Mouse (Mus musculus): ENCODE results near the gene Ccdc9b. TPM values are rescaled to one million over a fixed set of nuclear protein-coding genes. Genes with fewer than 3 reads are reported as not detected.

The Ccdc9b gene
- polyA plus RNA-seq, 1 experiment from 2014 or later, result 2.4 TPM

DNA sequence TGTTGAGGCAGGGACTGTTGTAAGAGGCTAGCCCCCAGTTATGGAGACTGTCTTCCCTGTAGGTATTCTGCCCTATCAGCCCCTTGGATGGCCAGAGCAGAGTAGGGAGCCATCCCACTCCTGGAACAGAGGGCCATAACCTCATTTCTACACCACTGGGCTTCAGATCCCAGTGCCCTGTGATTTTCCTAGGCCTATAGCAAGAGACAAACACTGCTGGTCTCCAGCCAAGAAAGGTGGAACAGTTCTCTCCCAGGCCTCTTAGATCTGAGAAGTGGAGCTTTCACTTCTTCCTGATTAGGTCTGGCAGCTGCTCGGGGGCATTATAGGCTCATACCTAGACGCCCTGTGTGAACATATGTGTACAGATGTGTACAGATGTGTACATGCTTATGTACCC lies 13.8 kb upstream of the Ccdc9b start:
- Histone ChIP-seq H3K4me3 (no peak overlapping the region), H3K27me3 (peaks cover 9% of the 10 kb centered on the region), H3K9me3 (replicated peaks) (no peaks in the 10 kb centered on the region), H3K4me2 (no peak overlapping the region), H3K27ac (peak overlapping the region; percentile 29), H3K36me3 (no peaks in the 10 kb centered on the region), H3K4me1 (replicated peaks) (peaks cover 18% of the 10 kb centered on the region), H3K9ac (no peak overlapping the region)
- WGBS, result 54% methylated on average over 2 of the region's 2 CpGs
- no peak for ATAC-seq (replicated peaks; ENCODE audit: insufficient number of reproducible peaks, insufficient read depth, low FRiP score, low read depth)

- Histone ChIP-seq H3K27me3 (peaks cover 9% of the 10 kb centered on the region), H3K9me3 (replicated peaks) (no peaks in the 10 kb centered on the region), H3K36me3 (no peaks in the 10 kb centered on the region), H3K4me3 (no peak overlapping the region), H3K9ac (no peak overlapping the region), H3K4me2 (no peak overlapping the region), H3K4me1 (replicated peaks) (peaks cover 18% of the 10 kb centered on the region), H3K27ac (peak overlapping the region; percentile 29)
- WGBS, result 57% methylated on average over 4 of the region's 4 CpGs
- 0 out of 2 replicates have a peak, but pooled peaks have one; percentile 30 for ATAC-seq (replicated peaks; ENCODE audit: insufficient number of reproducible peaks, insufficient read depth, low FRiP score, low read depth)
Measured at GRCm38 (mm10) chr2:118775846-118776245, 13.4 kb upstream of the Ccdc9b start.

- Histone ChIP-seq H3K4me1 (replicated peaks) (peaks cover 18% of the 10 kb centered on the region), H3K9ac (no peak overlapping the region), H3K9me3 (replicated peaks) (no peaks in the 10 kb centered on the region), H3K4me2 (no peak overlapping the region), H3K4me3 (no peak overlapping the region), H3K27ac (0 out of 2 replicates have a peak overlapping the region, but pooled peaks have one; percentile 29), H3K27me3 (peaks cover 7% of the 10 kb centered on the region), H3K36me3 (no peaks in the 10 kb centered on the region)
- WGBS, result 50% methylated on average over 1 of the region's 1 CpGs
- no peak for ATAC-seq (replicated peaks; ENCODE audit: insufficient number of reproducible peaks, insufficient read depth, low FRiP score, low read depth)
Measured at GRCm38 (mm10) chr2:118775396-118775795, 12.9 kb upstream of the Ccdc9b start.

DNA sequence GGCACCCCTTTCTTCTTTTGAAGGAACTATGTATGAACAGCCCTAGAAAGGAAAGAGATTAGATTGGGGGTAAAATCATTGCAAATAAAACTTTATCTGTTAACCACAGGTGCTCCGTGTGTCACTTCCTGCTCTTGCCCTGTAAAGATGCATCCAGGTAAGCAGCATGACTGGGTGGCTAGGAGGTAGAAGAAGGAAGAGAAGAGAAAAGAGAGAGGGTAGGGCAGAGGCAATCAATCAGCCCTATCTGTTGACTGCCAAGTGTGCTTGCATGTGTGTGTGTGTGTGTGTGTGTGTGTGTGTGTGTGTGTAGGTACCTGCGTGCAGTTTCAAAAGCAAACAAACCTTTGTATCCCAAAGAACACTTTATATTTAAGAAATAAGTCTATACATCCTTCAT lies 12.1 kb upstream of the Ccdc9b start:
- Histone ChIP-seq H3K4me1 (replicated peaks) (peaks cover 11% of the 10 kb centered on the region), H3K27ac (no peak overlapping the region), H3K27me3 (no peaks in the 10 kb centered on the region), H3K9ac (no peak overlapping the region), H3K4me2 (no peak overlapping the region), H3K9me3 (replicated peaks) (no peaks in the 10 kb centered on the region), H3K4me3 (no peak overlapping the region), H3K36me3 (no peaks in the 10 kb centered on the region)
- WGBS, result 75% methylated on average over 2 of the region's 2 CpGs
- no peak for ATAC-seq (replicated peaks; ENCODE audit: insufficient number of reproducible peaks, insufficient read depth, low FRiP score, low read depth)

DNA sequence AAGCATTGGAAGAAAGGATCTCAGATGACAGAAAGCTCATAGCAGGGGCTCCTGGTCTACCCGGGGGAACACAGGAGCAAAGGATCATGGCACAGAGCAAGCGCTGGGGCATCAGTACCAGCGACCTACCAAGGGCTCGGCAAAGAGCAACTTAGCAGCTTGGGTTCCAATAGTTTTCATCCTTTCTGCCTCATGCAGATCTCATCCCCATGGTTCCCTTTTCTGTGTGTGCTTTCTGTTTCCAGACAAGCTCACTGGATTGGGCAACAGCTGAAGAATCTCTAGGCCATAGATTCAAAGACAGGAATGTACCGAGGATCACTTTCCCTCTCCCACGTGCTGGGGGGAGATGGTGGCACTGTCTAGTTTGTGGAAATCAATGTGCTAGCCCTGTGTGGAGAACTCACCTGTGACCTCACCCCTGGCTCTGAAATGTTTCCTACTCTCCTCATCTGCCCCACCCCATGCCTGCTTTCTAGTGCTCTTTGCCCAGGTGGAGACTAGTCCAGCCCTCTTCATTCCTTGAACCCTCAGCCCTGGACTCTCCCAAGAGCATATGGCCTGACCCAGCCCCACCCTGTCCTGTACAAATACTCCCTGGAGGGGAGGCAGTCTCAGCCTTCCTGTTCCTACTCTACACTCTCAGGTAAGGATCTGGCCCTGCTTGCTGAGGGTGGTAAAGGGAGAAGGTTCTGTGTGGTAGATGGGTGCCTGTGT lies 9.9 kb upstream of the Ccdc9b start, which contains the start of gene Phgr1:
Gene Phgr1, plus strand, starts transcription at position 612 of the 717 bp plus-strand sequence.
- 72% methylated on average over 6 of the region's 6 CpGs for WGBS
- Histone ChIP-seq H3K27ac (no peak within 1 kb of the TSS), H3K9me3 (replicated peaks) (no peaks in the 10 kb centered on the region), H3K4me2 (no peak within 1 kb of the TSS), H3K4me3 (no peak within 1 kb of the TSS), H3K4me1 (replicated peaks) (peaks cover 5% of the 10 kb centered on the region), H3K27me3 (0 out of 2 replicates have a peak, but pooled peaks cover 3% of the 10 kb centered on the region), H3K9ac (no peak within 1 kb of the TSS), H3K36me3 (no peaks in the 10 kb centered on the region)
- ATAC-seq (replicated peaks; ENCODE audit: insufficient number of reproducible peaks, insufficient read depth, low FRiP score, low read depth), result no peak

- Histone ChIP-seq H3K27me3 (0 out of 2 replicates have a peak, but pooled peaks cover 3% of the 10 kb centered on the region), H3K4me1 (replicated peaks) (peaks cover 33% of the 10 kb centered on the region), H3K36me3 (no peaks in the 10 kb centered on the region), H3K9ac (no peak overlapping the region), H3K9me3 (replicated peaks) (no peaks in the 10 kb centered on the region), H3K4me3 (no peak overlapping the region), H3K4me2 (no peak overlapping the region), H3K27ac (no peak overlapping the region)
- 59% methylated on average over 10 of the region's 10 CpGs for WGBS
- ATAC-seq (replicated peaks; ENCODE audit: insufficient number of reproducible peaks, insufficient read depth, low FRiP score, low read depth), result no peak
Measured at GRCm38 (mm10) chr2:118766041-118767033, 3.9 kb upstream of the Ccdc9b start.

DNA sequence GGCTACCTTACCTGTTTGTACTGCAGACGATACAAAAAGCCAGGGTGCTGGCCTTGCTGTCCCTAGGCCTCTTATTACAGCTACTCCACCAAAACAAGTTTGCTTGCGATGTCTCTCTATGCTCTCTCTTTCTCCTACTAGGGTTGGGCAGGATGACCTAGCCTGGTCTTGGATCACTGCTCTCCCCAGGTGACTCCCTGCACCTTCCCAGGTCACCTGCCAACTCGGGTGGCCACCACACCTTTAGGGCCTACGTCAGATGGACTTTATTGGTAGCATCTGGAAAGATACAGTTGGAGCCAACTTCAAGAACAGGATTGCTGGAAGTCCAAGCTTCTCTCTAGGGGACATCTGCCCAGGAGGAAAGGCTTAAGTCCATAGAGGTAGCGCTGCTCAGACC lies 2.4 kb upstream of the Ccdc9b start:
- H3K27ac ChIP-seq, result no peak overlapping the region
- no peaks in the 10 kb centered on the region for H3K36me3 ChIP-seq
- no peak overlapping the region for H3K4me2 ChIP-seq
- no peak overlapping the region for H3K4me3 ChIP-seq
- 0 out of 2 replicates have a peak, but pooled peaks cover 3% of the 10 kb centered on the region for H3K27me3 ChIP-seq
- ATAC-seq (replicated peaks; ENCODE audit: insufficient number of reproducible peaks, insufficient read depth, low FRiP score, low read depth), result no peak
- no peaks in the 10 kb centered on the region for H3K9me3 ChIP-seq (replicated peaks)
- peaks cover 48% of the 10 kb centered on the region for H3K4me1 ChIP-seq (replicated peaks)
- no peak overlapping the region for H3K9ac ChIP-seq
- WGBS, result 86% methylated on average over 5 of the region's 5 CpGs

- Histone ChIP-seq H3K4me2 (no peak overlapping the region), H3K9me3 (replicated peaks) (no peaks in the 10 kb centered on the region), H3K4me3 (no peak overlapping the region), H3K9ac (no peak overlapping the region), H3K27me3 (0 out of 2 replicates have a peak, but pooled peaks cover 3% of the 10 kb centered on the region), H3K27ac (peak overlapping the region; percentile 39), H3K36me3 (no peaks in the 10 kb centered on the region), H3K4me1 (replicated peaks) (peaks cover 53% of the 10 kb centered on the region)
- no peak for ATAC-seq (replicated peaks; ENCODE audit: insufficient number of reproducible peaks, insufficient read depth, low FRiP score, low read depth)
- 25% methylated on average over 11 of the region's 11 CpGs for WGBS
Measured at GRCm38 (mm10) chr2:118764094-118764831, 1.8 kb upstream of the Ccdc9b start.

DNA sequence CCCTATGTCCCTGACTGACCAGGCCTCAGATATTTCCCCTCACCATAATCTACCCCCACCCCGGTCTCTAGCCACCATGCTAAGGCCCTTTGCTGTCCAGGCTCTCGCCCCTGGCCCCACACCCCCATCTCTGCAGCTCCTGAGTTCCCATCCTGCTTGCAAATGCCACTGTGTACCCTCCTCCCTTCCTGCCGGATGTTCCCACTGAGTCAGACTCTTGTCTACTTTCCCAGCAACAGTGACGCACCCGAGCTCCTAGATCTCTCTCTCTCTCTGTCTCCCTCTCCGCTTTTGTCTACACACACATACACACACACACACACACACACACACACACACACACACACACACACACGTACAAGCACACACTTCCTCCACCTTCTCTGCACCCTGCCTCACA lies 1.0 kb upstream of the Ccdc9b start:
- Histone ChIP-seq H3K4me1 (replicated peaks) (peaks cover 54% of the 10 kb centered on the region), H3K36me3 (no peaks in the 10 kb centered on the region), H3K4me2 (no peak overlapping the region)

GRCm38 (mm10) chr2:118762784-118763148 lies 305 bp upstream of the Ccdc9b start:
- H3K36me3 ChIP-seq, result 0 out of 2 replicates have a peak, but pooled peaks cover 5% of the 10 kb centered on the region
- 7% methylated on average over 10 of the region's 10 CpGs for WGBS
- 0 out of 2 replicates have a peak, but pooled peaks cover 8% of the 10 kb centered on the region for H3K27me3 ChIP-seq
- peak overlapping the region; percentile 61 for H3K4me2 ChIP-seq
- peak overlapping the region; percentile 48; the same call in 1 of the 2 replicates for H3K9ac ChIP-seq
- H3K4me1 ChIP-seq (replicated peaks), result peaks cover 54% of the 10 kb centered on the region
- peak overlapping the region; percentile 96 for H3K27ac ChIP-seq
- H3K4me3 ChIP-seq, result peak overlapping the region; percentile 35; the same call in 1 of the 2 replicates
- ATAC-seq (replicated peaks; ENCODE audit: insufficient number of reproducible peaks, insufficient read depth, low FRiP score, low read depth), result 0 out of 2 replicates have a peak, but pooled peaks have one; percentile 1
- no peaks in the 10 kb centered on the region for H3K9me3 ChIP-seq (replicated peaks)

More for the DNA sequence above, 1.0 kb upstream of the Ccdc9b start:
- peak overlapping the region; percentile 96 for H3K27ac ChIP-seq
- no peak for ATAC-seq (replicated peaks; ENCODE audit: insufficient number of reproducible peaks, insufficient read depth, low FRiP score, low read depth)
- H3K4me3 ChIP-seq, result no peak overlapping the region
- H3K9me3 ChIP-seq (replicated peaks), result no peaks in the 10 kb centered on the region
- WGBS, result 72% methylated on average over 7 of the region's 7 CpGs
- H3K9ac ChIP-seq, result no peak overlapping the region
- 0 out of 2 replicates have a peak, but pooled peaks cover 3% of the 10 kb centered on the region for H3K27me3 ChIP-seq
